Mouse (Mus musculus): ENCODE measurements around the gene Zcchc10. TPM values are rescaled to one million over a fixed set of nuclear protein-coding genes. Genes with fewer than 3 reads are reported as not detected.

Gene Zcchc10
- polyA plus RNA-seq (2012; rRNA removed), result 7.2 and 8.0 TPM in 2 replicates

DNA sequence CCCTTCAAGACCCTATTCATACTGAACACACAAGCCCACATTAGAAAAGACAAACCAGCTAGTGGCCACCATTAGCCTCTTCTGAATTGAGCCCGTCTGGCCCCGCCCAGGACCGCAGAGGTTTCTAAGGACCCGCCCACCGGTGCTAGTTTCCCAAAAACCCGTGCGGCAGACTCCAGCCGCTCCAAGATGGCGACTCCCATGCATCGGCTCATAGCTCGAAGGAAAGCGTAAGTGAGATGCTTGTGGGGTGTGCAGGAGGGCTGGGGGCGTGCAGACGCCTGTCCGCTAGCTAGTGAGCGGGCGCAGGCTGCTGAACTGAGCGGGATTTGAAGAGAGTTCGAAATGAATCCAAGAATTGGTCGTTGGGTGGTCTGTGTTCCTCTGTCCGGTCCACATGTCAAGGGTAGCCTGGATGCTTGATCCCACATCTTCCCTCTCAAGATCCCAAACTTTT is at the start of gene Zcchc10:
Gene Zcchc10 (plus strand): TSS at position 168 of the 457 bp plus-strand sequence.

DNA sequence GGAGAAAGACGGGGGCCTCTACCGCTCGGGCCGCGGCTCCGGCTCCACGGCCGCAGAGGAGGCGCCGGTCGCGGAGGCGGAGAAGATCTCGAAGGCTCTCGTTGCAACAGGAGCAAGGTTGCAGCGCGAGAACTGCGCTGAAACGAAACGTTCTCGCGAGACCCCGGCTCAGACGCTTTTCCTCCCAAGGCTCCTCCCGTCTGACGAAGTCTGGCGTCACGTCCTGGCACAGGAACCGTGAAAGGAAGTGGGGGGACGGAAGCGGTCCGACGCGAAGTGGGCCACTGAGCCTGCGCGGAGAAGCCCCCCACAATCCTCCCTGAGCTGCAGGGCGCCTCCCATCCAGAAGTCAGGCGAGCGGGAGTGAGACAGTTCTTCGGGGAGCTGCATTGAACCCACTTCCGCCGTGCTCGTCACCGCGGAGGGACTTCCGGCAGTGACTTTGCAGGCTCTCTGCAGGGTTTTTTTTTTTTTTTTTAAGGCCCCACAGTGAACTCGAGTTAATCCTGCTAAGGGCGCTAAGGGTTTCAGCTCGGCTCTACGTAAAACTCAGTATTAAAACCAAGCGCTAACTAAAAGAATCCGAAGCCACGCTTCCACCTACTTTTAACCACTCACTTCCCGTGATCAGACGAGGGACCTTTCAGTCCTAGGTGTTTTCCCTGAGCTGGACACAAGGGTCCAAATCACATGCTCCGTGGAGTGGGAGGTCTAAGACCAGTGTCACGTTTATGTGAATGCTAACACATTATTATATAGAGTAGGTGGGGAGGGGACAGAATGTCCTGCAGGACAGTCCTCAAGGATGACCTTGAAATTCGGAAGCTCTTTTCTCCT is 23.9 kb upstream of the Zcchc10 start, which contains the start of gene Hspa4:
Gene Hspa4 (minus strand): TSS at position 128 of the 837 bp plus-strand sequence.

DNA sequence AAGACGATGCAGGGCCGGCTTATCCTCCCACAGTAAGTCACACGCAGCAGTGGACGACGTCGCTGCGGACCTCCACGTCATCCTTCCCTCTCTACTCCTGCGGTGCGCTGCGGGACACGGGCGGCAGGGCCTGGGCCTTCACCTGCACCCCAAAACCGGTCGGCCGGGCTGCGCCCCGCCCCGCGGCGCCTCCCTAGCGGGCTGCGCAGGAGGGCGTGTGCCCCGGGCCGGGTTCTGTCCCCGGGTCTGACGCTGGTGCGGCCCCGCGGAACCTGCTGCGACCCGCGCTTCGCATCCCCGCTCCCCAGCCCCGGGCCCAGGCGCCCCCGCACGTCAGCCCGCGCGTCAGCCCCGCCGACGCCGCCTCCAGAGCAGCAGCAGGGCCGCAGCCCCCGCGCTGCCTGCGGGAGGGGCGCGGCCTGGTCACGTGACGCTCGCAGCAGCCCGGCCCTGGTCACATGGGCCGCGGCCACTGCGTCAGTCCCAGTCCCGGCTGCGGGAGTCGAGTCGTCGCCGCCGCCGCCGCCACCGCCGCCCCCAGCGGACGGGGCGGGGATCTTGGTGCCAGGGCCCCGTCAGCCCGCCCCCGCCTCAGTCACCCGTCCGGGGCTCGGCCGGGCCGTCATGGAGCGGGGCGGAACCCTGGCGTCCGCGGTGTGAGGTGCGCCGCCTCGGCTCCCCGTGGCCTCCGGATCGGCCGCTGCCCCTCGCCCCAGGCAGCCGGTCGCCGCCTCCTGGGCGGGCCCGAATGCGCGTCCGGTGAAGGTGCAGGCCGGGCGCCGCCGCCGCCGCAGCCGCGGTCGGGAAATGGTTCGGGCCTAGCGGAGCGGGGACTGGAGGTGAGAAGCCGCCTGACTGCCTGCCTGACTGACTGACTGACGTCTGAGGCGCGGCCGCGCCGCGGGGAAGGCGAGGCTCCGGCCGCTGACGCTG is 26.1 kb downstream of the Zcchc10 start, which contains the start of gene Aff4:
Gene Aff4 (plus strand): TSS at position 543 of the 933 bp plus-strand sequence.

Other genes with a start within 250 kb of the Zcchc10 start
- gene Hspa4, start 24.2 kb upstream of the Zcchc10 start, polyA plus RNA-seq (2012; rRNA removed), result 44.7 and 64.8 TPM in 2 replicates
- gene Aff4, start 26.2 kb downstream of the Zcchc10 start, polyA plus RNA-seq (2012; rRNA removed), result 17.8 and 19.3 TPM in 2 replicates
- not detected in 2 replicates for gene Leap2, start 98.5 kb downstream of the Zcchc10 start, polyA plus RNA-seq (2012; rRNA removed)
- gene Uqcrq, start 106.2 kb downstream of the Zcchc10 start, polyA plus RNA-seq (2012; rRNA removed), result 505 and 545 TPM in 2 replicates
- gene Gdf9, start 106.3 kb downstream of the Zcchc10 start, polyA plus RNA-seq (2012; rRNA removed), result 88.1 and 116 TPM in 2 replicates
- gene Gm10447, start 132.4 kb downstream of the Zcchc10 start, polyA plus RNA-seq (2012; rRNA removed), result 0.35 and 0.66 TPM in 2 replicates
- gene Shroom1, start 132.5 kb downstream of the Zcchc10 start, polyA plus RNA-seq (2012; rRNA removed), result 6.0 and 7.2 TPM in 2 replicates
- not detected in 2 replicates for gene Gm9837, start 145.8 kb downstream of the Zcchc10 start, polyA plus RNA-seq (2012; rRNA removed)
- not detected in 2 replicates for gene Gm9945, start 155.5 kb downstream of the Zcchc10 start, polyA plus RNA-seq (2012; rRNA removed)
- gene Sowaha, start 155.6 kb downstream of the Zcchc10 start, polyA plus RNA-seq (2012; rRNA removed), result 1.5 and 1.8 TPM in 2 replicates
- gene Sept8, start 194.6 kb downstream of the Zcchc10 start, polyA plus RNA-seq (2012; rRNA removed), result 33.7 and 34.6 TPM in 2 replicates
- gene Kif3a, start 242.7 kb downstream of the Zcchc10 start, polyA plus RNA-seq (2012; rRNA removed), result 6.0 and 10.9 TPM in 2 replicates

Data from ovary, adult 2 months (tissue).